Mouse (Mus musculus): ENCODE data around the gene Masp2. TPM values are rescaled to one million over a fixed set of nuclear protein-coding genes. Genes with fewer than 3 reads are reported as not detected.

Masp2 gene
- polyA plus RNA-seq, 1 experiment from 2014 or later: 44.5 TPM

GRCm38 (mm10) chr4:148586648-148587047, 15.7 kb upstream of the Masp2 start:
- Histone ChIP-seq H3K4me3 (replicated peaks) (no peak overlapping the region), H3K9ac (no peak overlapping the region), H3K36me3 (replicated peaks) (peaks cover 7% of the 10 kb centered on the region), H3K9me3 (replicated peaks) (no peaks in the 10 kb centered on the region), H3K27ac (replicated peaks) (no peak overlapping the region), H3K27me3 (no peaks in the 10 kb centered on the region), H3K4me2 (no peak overlapping the region), H3K4me1 (replicated peaks) (peaks cover 30% of the 10 kb centered on the region)
- ATAC-seq (ENCODE audit: insufficient read depth): no peak
- WGBS (ENCODE audit: insufficient replicate concordance): 12% methylated on average over 9 of the region's 9 CpGs

- H3K27me3 ChIP-seq: no peaks in the 10 kb centered on the region
- H3K9me3 ChIP-seq (replicated peaks): no peaks in the 10 kb centered on the region
- no peak overlapping the region for H3K9ac ChIP-seq
- peaks cover 6% of the 10 kb centered on the region for H3K36me3 ChIP-seq (replicated peaks)
- no peak overlapping the region for H3K27ac ChIP-seq (replicated peaks)
- no peak overlapping the region for H3K4me2 ChIP-seq
- peaks cover 41% of the 10 kb centered on the region for H3K4me1 ChIP-seq (replicated peaks)
- ATAC-seq (ENCODE audit: insufficient read depth): no peak
- H3K4me3 ChIP-seq (replicated peaks): no peak overlapping the region
- WGBS (ENCODE audit: insufficient replicate concordance): 59% methylated on average over 9 of the region's 9 CpGs
Observed at GRCm38 (mm10) chr4:148588793-148589192, 13.6 kb upstream of the Masp2 start.

GRCm38 (mm10) chr4:148589565-148589964, 12.8 kb upstream of the Masp2 start:
- peaks cover 14% of the 10 kb centered on the region for H3K36me3 ChIP-seq (replicated peaks)
- H3K9ac ChIP-seq: no peak overlapping the region
- peaks cover 41% of the 10 kb centered on the region for H3K4me1 ChIP-seq (replicated peaks)
- WGBS (ENCODE audit: insufficient replicate concordance): 66% methylated on average over 7 of the region's 8 CpGs
- no peaks in the 10 kb centered on the region for H3K9me3 ChIP-seq (replicated peaks)
- H3K4me2 ChIP-seq: no peak overlapping the region
- no peaks in the 10 kb centered on the region for H3K27me3 ChIP-seq
- ATAC-seq (ENCODE audit: insufficient read depth): no peak
- H3K27ac ChIP-seq (replicated peaks): no peak overlapping the region
- no peak overlapping the region for H3K4me3 ChIP-seq (replicated peaks)

GRCm38 (mm10) chr4:148590421-148591170, 11.8 kb upstream of the Masp2 start:
- peaks cover 41% of the 10 kb centered on the region for H3K4me1 ChIP-seq (replicated peaks)
- peak overlapping the region; percentile 62 for H3K27ac ChIP-seq (replicated peaks)
- no peak for ATAC-seq (ENCODE audit: insufficient read depth)

GRCm38 (mm10) chr4:148591171-148591630, 11.2 kb upstream of the Masp2 start, which contains the start of gene Srm:
Srm (plus strand) TSS chr4:148591503.
- Histone ChIP-seq H3K27ac (replicated peaks) (peak within 1 kb of the TSS; percentile 71), H3K4me1 (replicated peaks) (peaks cover 41% of the 10 kb centered on the region), H3K9ac (peak within 1 kb of the TSS; percentile 72), H3K4me3 (replicated peaks) (peak within 1 kb of the TSS; percentile 87), H3K9me3 (replicated peaks) (no peaks in the 10 kb centered on the region), H3K27me3 (no peaks in the 10 kb centered on the region), H3K36me3 (replicated peaks) (peaks cover 30% of the 10 kb centered on the region), H3K4me2 (peak within 1 kb of the TSS; percentile 97)
- WGBS (ENCODE audit: insufficient replicate concordance): under 1% methylated on average over 50 of the region's 50 CpGs
- ATAC-seq (ENCODE audit: insufficient read depth): peak; percentile 99

More at GRCm38 (mm10) chr4:148590421-148591170, 11.8 kb upstream of the Masp2 start:
- Histone ChIP-seq H3K36me3 (replicated peaks) (peaks cover 24% of the 10 kb centered on the region), H3K4me2 (peak overlapping the region; percentile 97), H3K27me3 (no peaks in the 10 kb centered on the region), H3K9ac (peak overlapping the region; percentile 46), H3K9me3 (replicated peaks) (no peaks in the 10 kb centered on the region), H3K4me3 (replicated peaks) (peak overlapping the region; percentile 87)
- 3% methylated on average over 18 of the region's 18 CpGs for WGBS (ENCODE audit: insufficient replicate concordance)

- peak overlapping the region; percentile 71 for H3K27ac ChIP-seq (replicated peaks)
- H3K4me1 ChIP-seq (replicated peaks): peaks cover 41% of the 10 kb centered on the region
- no peaks in the 10 kb centered on the region for H3K9me3 ChIP-seq (replicated peaks)
- peak overlapping the region; percentile 72 for H3K9ac ChIP-seq
- H3K36me3 ChIP-seq (replicated peaks): peaks cover 37% of the 10 kb centered on the region
- H3K27me3 ChIP-seq: no peaks in the 10 kb centered on the region
- ATAC-seq (ENCODE audit: insufficient read depth): peak; percentile 43
- under 1% methylated on average over 53 of the region's 53 CpGs for WGBS (ENCODE audit: insufficient replicate concordance)
- peak overlapping the region; percentile 97 for H3K4me2 ChIP-seq
- peak overlapping the region; percentile 87 for H3K4me3 ChIP-seq (replicated peaks)
Observed at GRCm38 (mm10) chr4:148591637-148592380, 10.5 kb upstream of the Masp2 start.

- Histone ChIP-seq H3K4me2 (no peak overlapping the region), H3K36me3 (replicated peaks) (peaks cover 56% of the 10 kb centered on the region)
Observed at GRCm38 (mm10) chr4:148593996-148594395, 8.4 kb upstream of the Masp2 start.

GRCm38 (mm10) chr4:148595916-148596315, 6.4 kb upstream of the Masp2 start:
- no peaks in the 10 kb centered on the region for H3K9me3 ChIP-seq (replicated peaks)
- H3K27ac ChIP-seq (replicated peaks): no peak overlapping the region
- no peaks in the 10 kb centered on the region for H3K27me3 ChIP-seq
- 68% methylated on average over 6 of the region's 6 CpGs for WGBS (ENCODE audit: insufficient replicate concordance)
- H3K36me3 ChIP-seq (replicated peaks): peaks cover 56% of the 10 kb centered on the region
- no peak overlapping the region for H3K4me2 ChIP-seq
- H3K4me3 ChIP-seq (replicated peaks): no peak overlapping the region
- ATAC-seq (ENCODE audit: insufficient read depth): no peak
- peaks cover 33% of the 10 kb centered on the region for H3K4me1 ChIP-seq (replicated peaks)
- no peak overlapping the region for H3K9ac ChIP-seq

More at GRCm38 (mm10) chr4:148593996-148594395, 8.4 kb upstream of the Masp2 start:
- no peak for ATAC-seq (ENCODE audit: insufficient read depth)
- H3K4me3 ChIP-seq (replicated peaks): no peak overlapping the region
- H3K9ac ChIP-seq: no peak overlapping the region
- WGBS (ENCODE audit: insufficient replicate concordance): 89% methylated on average over 11 of the region's 11 CpGs
- H3K27ac ChIP-seq (replicated peaks): no peak overlapping the region
- no peaks in the 10 kb centered on the region for H3K27me3 ChIP-seq
- peaks cover 35% of the 10 kb centered on the region for H3K4me1 ChIP-seq (replicated peaks)
- no peaks in the 10 kb centered on the region for H3K9me3 ChIP-seq (replicated peaks)

GRCm38 (mm10) chr4:148596731-148597130, 5.6 kb upstream of the Masp2 start:
- Histone ChIP-seq H3K4me3 (replicated peaks) (no peak overlapping the region), H3K36me3 (replicated peaks) (peaks cover 56% of the 10 kb centered on the region), H3K4me1 (replicated peaks) (peaks cover 30% of the 10 kb centered on the region), H3K9ac (no peak overlapping the region), H3K9me3 (replicated peaks) (no peaks in the 10 kb centered on the region), H3K4me2 (no peak overlapping the region), H3K27me3 (no peaks in the 10 kb centered on the region), H3K27ac (replicated peaks) (no peak overlapping the region)
- 86% methylated on average over 3 of the region's 3 CpGs for WGBS (ENCODE audit: insufficient replicate concordance)
- no peak for ATAC-seq (ENCODE audit: insufficient read depth)

- Histone ChIP-seq H3K9me3 (replicated peaks) (no peaks in the 10 kb centered on the region), H3K4me3 (replicated peaks) (no peak overlapping the region), H3K27ac (replicated peaks) (no peak overlapping the region), H3K9ac (no peak overlapping the region), H3K27me3 (no peaks in the 10 kb centered on the region), H3K36me3 (replicated peaks) (peaks cover 49% of the 10 kb centered on the region), H3K4me1 (replicated peaks) (peaks cover 18% of the 10 kb centered on the region), H3K4me2 (no peak overlapping the region)
- no peak for ATAC-seq (ENCODE audit: insufficient read depth)
- WGBS (ENCODE audit: insufficient replicate concordance): 83% methylated on average over 12 of the region's 12 CpGs
Observed at GRCm38 (mm10) chr4:148598826-148599225, 3.5 kb upstream of the Masp2 start.

- Histone ChIP-seq H3K27ac (replicated peaks) (no peak overlapping the region), H3K36me3 (replicated peaks) (peaks cover 34% of the 10 kb centered on the region), H3K9ac (no peak overlapping the region), H3K4me1 (replicated peaks) (peaks cover 25% of the 10 kb centered on the region), H3K4me3 (replicated peaks) (no peak overlapping the region), H3K4me2 (no peak overlapping the region), H3K27me3 (no peaks in the 10 kb centered on the region), H3K9me3 (replicated peaks) (no peaks in the 10 kb centered on the region)
- ATAC-seq (ENCODE audit: insufficient read depth): no peak
- 74% methylated on average over 4 of the region's 4 CpGs for WGBS (ENCODE audit: insufficient replicate concordance)
Observed at GRCm38 (mm10) chr4:148600316-148600715, 2.0 kb upstream of the Masp2 start.

Measured in liver, embryonic 15.5 days (tissue).